Mouse (Mus musculus) cerebellum, adult 2 months (tissue): ENCODE measurements around the gene 1500011B03Rik.

Experiments
- CTCF ChIP-seq: fragments of 200-500 bp; IDR thresholded peaks from 2 replicates; pipeline ENCODE4 v1.5.1; 2011; ENCODE audit warnings: low read depth, mild to moderate bottlenecking, control low read depth, low read length, moderate library complexity, borderline replicate concordance; ENCODE audit not compliant: insufficient read depth
- POLR2A ChIP-seq: fragments of 200-500 bp; IDR thresholded peaks from 2 replicates; pipeline ENCODE4 v1.6.1; 2011; ENCODE audit warnings: low read length, control low read depth, borderline replicate concordance; ENCODE audit not compliant: insufficient read depth

DNA sequence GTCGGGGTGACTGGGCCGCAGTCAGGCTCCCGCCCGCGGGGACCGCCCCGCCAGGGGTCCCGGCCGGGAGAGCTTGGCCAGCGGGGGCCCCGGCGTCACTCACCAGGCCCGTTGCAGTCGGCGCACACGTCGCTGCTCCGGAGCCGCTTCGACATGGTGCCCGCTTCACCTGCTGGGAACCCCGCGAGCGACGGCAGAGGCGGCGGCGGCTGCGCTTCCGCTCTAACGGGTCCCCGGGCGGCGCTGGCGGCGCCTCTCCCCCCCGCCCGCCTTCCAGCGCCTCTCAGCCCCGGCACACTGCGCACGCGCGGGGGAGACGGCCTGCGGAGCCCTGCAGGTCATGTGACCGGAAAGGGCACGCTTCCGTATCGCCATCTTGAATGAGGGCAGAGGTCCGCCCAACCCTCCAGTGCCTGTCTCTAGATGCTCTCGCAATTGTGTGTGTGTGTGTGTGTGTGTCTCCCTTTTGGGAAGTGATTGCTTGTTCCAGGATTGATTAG is 50.0 kb downstream of the 1500011B03Rik start:
- TF ChIP-seq CTCF (no peak), POLR2A (peak; percentile 60)
